Mouse (Mus musculus) hindbrain, embryonic 14.5 days (tissue): ENCODE results near the gene Agtrap. TPM values are rescaled to one million over a fixed set of nuclear protein-coding genes. Genes with fewer than 3 reads are reported as not detected.
"Not testable (repeated sequence)": the region's sequence is repeated elsewhere in the genome, so short reads cannot be mapped to it uniquely, and the experiment has no call there.

Source experiments
- ATAC-seq: fragments of 200-750 bp; cut with Nextera tagmentation; 2 replicates; pipeline ENCODE4 v1.8.0; 2017; ENCODE audit warnings: moderate number of reproducible peaks, mild to moderate bottlenecking, moderate TSS enrichment, moderate library complexity; ENCODE audit not compliant: low FRiP score
- DNase-seq: peaks from one replicate; pipeline ENCODE4 v3.0.0-alpha.2; 2015; ENCODE audit warnings: low spot score
- H3K27ac ChIP-seq: fragments of 300-500 bp; sonication (generic); 2 replicates; pipeline ENCODE4 v1.5.1; 2014; ENCODE audit warnings: mild to moderate bottlenecking, moderate library complexity
- H3K27me3 ChIP-seq: fragments of 300-500 bp; sonication (generic); 2 replicates; pipeline ENCODE4 v1.6.1; 2014; ENCODE audit warnings: mild to moderate bottlenecking, low read length, mixed read lengths; ENCODE audit not compliant: control insufficient read depth, insufficient read depth
- H3K36me3 ChIP-seq: fragments of 300-500 bp; sonication (generic); replicated peaks from 2 replicates; pipeline ENCODE4 v1.6.1; 2014; ENCODE audit not compliant: control insufficient read depth, insufficient read depth
- H3K4me1 ChIP-seq: fragments of 300-500 bp; sonication (generic); replicated peaks from 2 replicates; pipeline ENCODE4 v1.6.1; 2014; ENCODE audit warnings: antibody characterized with exemption, low read length, mixed read lengths; ENCODE audit not compliant: control insufficient read depth, insufficient read depth
- H3K4me2 ChIP-seq: fragments of 300-500 bp; sonication (generic); replicated peaks from 2 replicates; pipeline ENCODE4 v1.6.1; 2014; ENCODE audit warnings: mild to moderate bottlenecking, moderate library complexity
- H3K4me3 ChIP-seq: fragments of 300-500 bp; sonication (generic); replicated peaks from 2 replicates; pipeline ENCODE4 v1.5.1; 2014; ENCODE audit warnings: mild to moderate bottlenecking, low read length
- H3K9ac ChIP-seq: fragments of 300-500 bp; sonication (generic); 2 replicates; pipeline ENCODE4 v1.6.1; 2014
- H3K9me3 ChIP-seq: fragments of 300-500 bp; sonication (generic); 2 replicates; pipeline ENCODE4 v1.6.1; 2016; ENCODE audit warnings: low read length; ENCODE audit not compliant: control insufficient read depth
- whole genome bisulfite sequencing: fragments of 180-500 bp; shearing (Covaris S2); extraction: QIAGEN DNeasy Blood & Tissue Kit; methylation state at CpG from one replicate; pipeline ENCODE4 v1.1.7; 2014; 5-methylcytosine and 5-hydroxymethylcytosine counted together
- polyA plus RNA-seq: library from polyadenylated mRNA; unstranded; fragments of >200 nt; fragmentation: Nextera tagmentation; extraction: Ambion mirVana; gene quantifications from 2 replicates; pipeline ENCODE4 v1.2.1, GENCODE M21; 2014

Gene Agtrap
- polyA plus RNA-seq, 1 experiment from 2014 or later, result 6.6 TPM

GRCm38 (mm10) chr4:148121982-148122693 lies 34.3 kb upstream of the Agtrap start:
- Histone ChIP-seq H3K9me3 (no peaks in the 10 kb centered on the region), H3K4me3 (no peak overlapping the region), H3K27ac (peak overlapping the region; percentile 72), H3K36me3 (no peaks in the 10 kb centered on the region), H3K9ac (peak overlapping the region; percentile 44; the same call in 1 of the 2 replicates), H3K4me1 (peaks cover 24% of the 10 kb centered on the region; the same call in 1 of the 2 replicates), H3K4me2 (no peak overlapping the region), H3K27me3 (no peaks in the 10 kb centered on the region)
- ATAC-seq, result peak; percentile 81
- WGBS, result 10% methylated on average over 6 of the region's 6 CpGs
- peak; percentile 57 for DNase-seq

GRCm38 (mm10) chr4:148121362-148121761 lies 33.5 kb upstream of the Agtrap start:
- peak overlapping the region; percentile 72 for H3K27ac ChIP-seq
- H3K4me2 ChIP-seq, result no peak overlapping the region
- H3K27me3 ChIP-seq, result no peaks in the 10 kb centered on the region
- no peak overlapping the region for H3K4me3 ChIP-seq
- 55% methylated on average over 4 of the region's 4 CpGs for WGBS
- H3K4me1 ChIP-seq, result peaks cover 24% of the 10 kb centered on the region; the same call in 1 of the 2 replicates
- H3K36me3 ChIP-seq, result no peaks in the 10 kb centered on the region
- peak; percentile 62 for ATAC-seq
- no peaks in the 10 kb centered on the region for H3K9me3 ChIP-seq
- DNase-seq, result peak; percentile 78
- peak overlapping the region; percentile 44; the same call in 1 of the 2 replicates for H3K9ac ChIP-seq

GRCm38 (mm10) chr4:148120555-148120954 lies 32.7 kb upstream of the Agtrap start:
- Histone ChIP-seq H3K9me3 (no peaks in the 10 kb centered on the region), H3K4me3 (no peak overlapping the region), H3K4me2 (no peak overlapping the region), H3K27me3 (no peaks in the 10 kb centered on the region), H3K9ac (no peak overlapping the region), H3K4me1 (peaks cover 24% of the 10 kb centered on the region; the same call in 1 of the 2 replicates), H3K36me3 (no peaks in the 10 kb centered on the region), H3K27ac (peak overlapping the region; percentile 66)
- 77% methylated on average over 9 of the region's 9 CpGs for WGBS
- ATAC-seq (no peak), DNase-seq (no peak)

GRCm38 (mm10) chr4:148119578-148119977 lies 31.7 kb upstream of the Agtrap start:
- not testable (repeated sequence) for H3K4me3 ChIP-seq, H3K9ac ChIP-seq, H3K4me2 ChIP-seq, H3K27me3 ChIP-seq, H3K36me3 ChIP-seq, ATAC-seq, DNase-seq, H3K27ac ChIP-seq, H3K9me3 ChIP-seq
- 85% methylated on average over 9 of the region's 9 CpGs for WGBS
- H3K4me1 ChIP-seq, result peaks cover 24% of the 10 kb centered on the region; the same call in 1 of the 2 replicates

GRCm38 (mm10) chr4:148117392-148117791 lies 29.6 kb upstream of the Agtrap start:
- Histone ChIP-seq H3K27me3 (no peaks in the 10 kb centered on the region), H3K9me3 (no peaks in the 10 kb centered on the region), H3K4me1 (peaks cover 18% of the 10 kb centered on the region; the same call in 1 of the 2 replicates), H3K27ac (no peak overlapping the region), H3K36me3 (peaks cover 12% of the 10 kb centered on the region), H3K4me3 (no peak overlapping the region), H3K9ac (no peak overlapping the region), H3K4me2 (no peak overlapping the region)
- no peak for ATAC-seq
- 74% methylated on average over 4 of the region's 4 CpGs for WGBS
- no peak for DNase-seq

- no peaks in the 10 kb centered on the region for H3K9me3 ChIP-seq
- ATAC-seq (no peak), DNase-seq (no peak)
- no peak overlapping the region for H3K27ac ChIP-seq
- no peak overlapping the region for H3K9ac ChIP-seq
- H3K4me1 ChIP-seq, result 0 out of 2 replicates have a peak, but pooled peaks cover 10% of the 10 kb centered on the region
- peaks cover 12% of the 10 kb centered on the region for H3K36me3 ChIP-seq
- no peak overlapping the region for H3K4me3 ChIP-seq
- WGBS, result 73% methylated on average over 4 of the region's 4 CpGs
- no peak overlapping the region for H3K4me2 ChIP-seq
- no peaks in the 10 kb centered on the region for H3K27me3 ChIP-seq
Measured at GRCm38 (mm10) chr4:148116657-148117056, 28.8 kb upstream of the Agtrap start.

- Histone ChIP-seq H3K9ac (0 out of 2 replicates have a peak overlapping the region, but pooled peaks have one; percentile 0), H3K4me3 (no peak overlapping the region), H3K4me1 (no peaks in the 10 kb centered on the region), H3K27me3 (no peaks in the 10 kb centered on the region), H3K4me2 (no peak overlapping the region), H3K27ac (no peak overlapping the region), H3K9me3 (no peaks in the 10 kb centered on the region), H3K36me3 (peaks cover 12% of the 10 kb centered on the region)
- 5% methylated on average over 15 of the region's 15 CpGs for WGBS
- no peak for DNase-seq
- ATAC-seq, result no peak
Measured at GRCm38 (mm10) chr4:148115467-148115866, 27.6 kb upstream of the Agtrap start.

GRCm38 (mm10) chr4:148114758-148115391 lies 27.0 kb upstream of the Agtrap start:
- 0 out of 2 replicates have a peak overlapping the region, but pooled peaks have one; percentile 17 for H3K4me2 ChIP-seq
- WGBS, result 5% methylated on average over 15 of the region's 15 CpGs
- H3K27ac ChIP-seq, result peak overlapping the region; percentile 58; the same call in 1 of the 2 replicates
- DNase-seq, result peak; percentile 86
- ATAC-seq, result peak; percentile 65; the same call in 1 of the 2 replicates
- no peaks in the 10 kb centered on the region for H3K9me3 ChIP-seq
- no peaks in the 10 kb centered on the region for H3K27me3 ChIP-seq
- no peaks in the 10 kb centered on the region for H3K4me1 ChIP-seq
- peaks cover 18% of the 10 kb centered on the region for H3K36me3 ChIP-seq
- H3K4me3 ChIP-seq, result no peak overlapping the region
- H3K9ac ChIP-seq, result 0 out of 2 replicates have a peak overlapping the region, but pooled peaks have one; percentile 0

GRCm38 (mm10) chr4:148112519-148112918 lies 24.7 kb upstream of the Agtrap start:
- Histone ChIP-seq H3K27ac (no peak overlapping the region), H3K4me3 (no peak overlapping the region), H3K36me3 (peaks cover 38% of the 10 kb centered on the region), H3K4me2 (no peak overlapping the region), H3K9me3 (no peaks in the 10 kb centered on the region), H3K4me1 (0 out of 2 replicates have a peak, but pooled peaks cover 7% of the 10 kb centered on the region), H3K27me3 (no peaks in the 10 kb centered on the region), H3K9ac (no peak overlapping the region)
- DNase-seq (no peak), ATAC-seq (no peak)
- 82% methylated on average over 12 of the region's 12 CpGs for WGBS
